Mouse (Mus musculus) hindbrain, embryonic 10.5 days (tissue): ENCODE results near the gene Usp19. TPM values are rescaled to one million over a fixed set of nuclear protein-coding genes. Genes with fewer than 3 reads are reported as not detected.

Experiments used
- DNase-seq: peaks from one replicate; pipeline ENCODE4 v3.0.0-alpha.2; 2017; ENCODE audit warnings: low spot score
- H3K27ac ChIP-seq: fragments of 300-500 bp; sonication (generic); 2 replicates; pipeline ENCODE4 v1.5.1; 2016; ENCODE audit warnings: mild to moderate bottlenecking, moderate library complexity
- H3K27me3 ChIP-seq: fragments of 300-500 bp; sonication (generic); 2 replicates; pipeline ENCODE4 v1.6.1; 2016; ENCODE audit warnings: mild to moderate bottlenecking; ENCODE audit not compliant: poor library complexity, insufficient read depth, severe bottlenecking
- H3K36me3 ChIP-seq: fragments of 300-500 bp; sonication (generic); 2 replicates; pipeline ENCODE4 v1.6.1; 2016; ENCODE audit warnings: mild to moderate bottlenecking, moderate library complexity
- H3K4me1 ChIP-seq: fragments of 300-500 bp; sonication (generic); replicated peaks from 2 replicates; pipeline ENCODE4 v1.6.1; 2016; ENCODE audit warnings: mild to moderate bottlenecking
- H3K4me3 ChIP-seq: fragments of 300-500 bp; sonication (generic); 2 replicates; pipeline ENCODE4 v1.5.1; 2016; ENCODE audit warnings: mild to moderate bottlenecking, moderate library complexity
- H3K9me3 ChIP-seq: fragments of 300-500 bp; sonication (generic); 2 replicates; pipeline ENCODE4 v1.6.1; 2016; ENCODE audit warnings: mild to moderate bottlenecking, moderate library complexity
- WGBS: fragments of 180-500 bp; shearing (Covaris S2); methylation state at CpG from one replicate; pipeline ENCODE4 v1.1.7; 2016; 5-methylcytosine and 5-hydroxymethylcytosine counted together
- polyA plus RNA-seq: library from polyadenylated mRNA; unstranded; fragments of >200 nt; fragmentation: Nextera tagmentation; extraction: Ambion mirVana; gene quantifications from 2 replicates; pipeline ENCODE4 v1.2.1, GENCODE M21; 2016

Gene Usp19
- 86.5 and 87.8 TPM in 2 replicates for polyA plus RNA-seq

- peaks cover 31% of the 10 kb centered on the region for H3K4me1 ChIP-seq
- under 1% methylated on average over 69 of the region's 69 CpGs for WGBS
- peak within 1 kb of the TSS; percentile 93 for H3K27ac ChIP-seq
- H3K9me3 ChIP-seq: no peaks in the 10 kb centered on the region
- peak within 1 kb of the TSS; percentile 87 for H3K4me3 ChIP-seq
- peaks cover 85% of the 10 kb centered on the region for H3K36me3 ChIP-seq
- DNase-seq: peak; percentile 96
- no peaks in the 10 kb centered on the region for H3K27me3 ChIP-seq
Observed at GRCm38 (mm10) chr9:108490559-108491285, at the start of gene Usp19. Gene Usp19 (plus strand): TSS chr9:108490602.

DNA sequence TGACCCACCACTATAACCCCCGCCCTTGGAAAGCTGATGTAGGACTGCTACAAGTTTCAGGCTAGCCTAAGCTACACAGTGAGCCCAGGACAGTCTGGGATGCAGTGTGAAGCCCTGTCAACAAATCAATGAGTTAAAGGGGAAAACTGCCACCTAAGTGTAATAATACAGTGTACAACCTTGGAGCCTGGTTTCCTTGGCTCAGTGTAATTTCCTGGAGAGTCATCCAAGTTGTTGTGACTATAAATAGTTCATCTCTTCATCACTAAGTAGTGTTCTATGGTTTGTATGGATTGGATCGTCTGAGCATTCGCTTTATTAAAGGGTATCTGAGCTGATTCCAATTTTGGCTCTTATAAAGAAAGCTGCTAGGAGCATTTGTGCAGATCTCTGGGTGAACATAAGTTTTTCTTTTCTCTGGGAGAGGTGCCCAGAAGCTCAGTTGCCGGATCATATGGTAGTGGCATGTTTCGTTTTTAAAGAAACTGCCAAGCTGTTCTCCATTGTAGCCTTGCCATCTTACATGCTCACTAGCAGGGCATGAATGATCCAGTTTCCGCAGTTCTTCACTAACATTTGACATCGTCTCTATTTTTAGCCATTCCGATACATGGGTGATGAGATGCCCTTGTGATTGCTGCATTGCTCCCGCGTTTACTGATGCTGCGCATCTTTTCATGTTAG, 49.0 kb upstream of the Usp19 start:
- H3K9me3 ChIP-seq: no peaks in the 10 kb centered on the region
- no peak overlapping the region for H3K4me3 ChIP-seq
- WGBS: 92% methylated on average over 11 of the region's 11 CpGs
- no peak for DNase-seq
- peaks cover 5% of the 10 kb centered on the region; the same call in 1 of the 2 replicates for H3K4me1 ChIP-seq
- no peaks in the 10 kb centered on the region for H3K36me3 ChIP-seq
- no peak overlapping the region for H3K27ac ChIP-seq
- no peaks in the 10 kb centered on the region for H3K27me3 ChIP-seq

GRCm38 (mm10) chr9:108445125-108445524, 45.3 kb upstream of the Usp19 start:
- 68% methylated on average over 9 of the region's 9 CpGs for WGBS
- Histone ChIP-seq H3K27me3 (no peaks in the 10 kb centered on the region), H3K4me3 (no peak overlapping the region), H3K9me3 (no peaks in the 10 kb centered on the region), H3K4me1 (peaks cover 21% of the 10 kb centered on the region), H3K36me3 (peaks cover 19% of the 10 kb centered on the region), H3K27ac (no peak overlapping the region)
- no peak for DNase-seq

GRCm38 (mm10) chr9:108449860-108450259, 40.5 kb upstream of the Usp19 start:
- H3K36me3 ChIP-seq: peaks cover 19% of the 10 kb centered on the region
- peaks cover 12% of the 10 kb centered on the region for H3K27me3 ChIP-seq
- H3K4me3 ChIP-seq: peak overlapping the region; percentile 65
- DNase-seq: peak; percentile 88
- H3K27ac ChIP-seq: peak overlapping the region; percentile 87
- H3K9me3 ChIP-seq: no peaks in the 10 kb centered on the region
- peaks cover 53% of the 10 kb centered on the region for H3K4me1 ChIP-seq
- WGBS: 37% methylated on average over 4 of the region's 4 CpGs

DNA sequence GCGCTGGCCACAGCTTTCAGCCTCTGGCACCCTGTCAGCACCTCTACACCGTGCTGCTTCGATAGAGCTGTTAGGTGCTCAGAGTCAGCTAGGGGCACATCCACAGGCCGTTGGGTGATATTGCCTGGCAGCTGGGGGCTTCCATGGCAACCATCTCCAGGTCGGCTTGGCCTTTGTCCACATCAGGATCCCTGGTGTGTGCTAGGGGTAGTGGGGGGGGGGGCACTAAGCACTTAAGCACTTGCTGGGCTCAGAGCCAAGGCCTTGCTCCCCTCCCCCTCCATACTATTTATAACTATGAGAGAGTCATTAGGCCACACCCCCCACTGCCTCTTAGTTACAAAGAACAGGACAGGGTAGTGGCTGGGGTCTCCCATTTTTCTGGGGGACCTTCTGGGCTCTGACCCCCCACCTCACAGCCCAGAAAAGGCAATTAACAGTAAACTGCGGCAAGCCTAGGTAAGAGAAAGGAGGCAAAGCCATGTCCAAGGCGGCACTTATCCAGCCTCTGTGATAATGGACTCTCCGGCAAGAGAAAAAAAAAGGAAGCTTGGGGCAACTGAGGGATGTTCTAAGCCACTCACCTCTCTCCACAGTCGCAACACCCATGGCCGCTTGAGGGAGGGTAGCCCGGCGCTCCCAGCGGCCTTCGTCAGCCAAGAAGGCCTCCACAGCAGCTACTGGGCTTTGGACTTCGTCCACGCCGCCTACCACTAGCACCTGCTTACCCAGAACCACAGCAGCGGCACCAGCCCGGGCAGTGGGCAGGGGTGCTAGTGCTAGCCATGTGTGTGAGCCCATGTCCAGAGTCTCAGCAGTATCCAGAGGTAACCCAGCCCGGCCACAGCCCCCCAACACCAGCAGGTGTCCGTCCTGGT, 39.9 kb upstream of the Usp19 start:
- Histone ChIP-seq H3K4me3 (peak overlapping the region; percentile 65), H3K27me3 (peaks cover 12% of the 10 kb centered on the region), H3K36me3 (peaks cover 19% of the 10 kb centered on the region), H3K9me3 (no peaks in the 10 kb centered on the region), H3K27ac (peak overlapping the region; percentile 87), H3K4me1 (peaks cover 53% of the 10 kb centered on the region)
- WGBS: 66% methylated on average over 21 of the region's 21 CpGs
- DNase-seq: peak; percentile 45

- Histone ChIP-seq H3K4me1 (peaks cover 53% of the 10 kb centered on the region), H3K36me3 (peaks cover 19% of the 10 kb centered on the region), H3K9me3 (no peaks in the 10 kb centered on the region), H3K27me3 (peaks cover 12% of the 10 kb centered on the region), H3K4me3 (peak overlapping the region; percentile 65), H3K27ac (peak overlapping the region; percentile 87)
- DNase-seq: no peak
- WGBS: 89% methylated on average over 6 of the region's 6 CpGs
Observed at GRCm38 (mm10) chr9:108451170-108451493, 39.3 kb upstream of the Usp19 start.

- Histone ChIP-seq H3K27ac (peak overlapping the region; percentile 87), H3K4me1 (peaks cover 53% of the 10 kb centered on the region), H3K27me3 (peaks cover 12% of the 10 kb centered on the region), H3K9me3 (no peaks in the 10 kb centered on the region), H3K4me3 (peak overlapping the region; percentile 65), H3K36me3 (peaks cover 19% of the 10 kb centered on the region)
- DNase-seq: no peak
- 49% methylated on average over 6 of the region's 6 CpGs for WGBS
Observed at GRCm38 (mm10) chr9:108451519-108452160, 38.8 kb upstream of the Usp19 start.

DNA sequence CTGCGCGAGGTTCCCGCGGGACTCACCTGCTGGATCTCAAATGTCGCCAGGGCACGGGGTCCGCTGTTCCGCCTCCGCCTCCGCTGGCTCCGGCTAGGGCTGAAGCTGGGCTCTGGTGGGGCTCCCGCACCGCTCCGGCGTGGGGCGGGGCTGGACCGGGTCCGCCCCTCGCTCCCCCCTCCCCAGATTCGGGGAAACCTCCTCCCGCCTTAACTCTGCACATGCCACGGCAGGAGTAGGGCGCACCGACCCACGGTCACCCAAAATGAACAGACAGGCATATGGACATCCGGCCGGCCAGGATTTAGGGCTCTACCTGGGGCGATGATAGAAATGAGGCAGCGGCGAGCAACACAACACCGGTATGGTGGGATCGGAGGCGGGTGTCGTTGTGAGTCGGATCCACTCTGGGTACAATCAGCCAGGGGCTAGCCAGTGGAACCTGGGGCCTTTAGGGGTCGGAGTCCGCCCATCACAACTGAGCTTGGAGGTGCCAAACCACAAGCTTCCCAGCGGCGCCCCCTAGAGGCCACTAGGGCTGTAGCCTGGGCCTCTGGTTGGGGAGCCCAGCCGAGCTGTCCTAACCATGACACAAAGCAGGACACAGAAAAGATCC, 38.0 kb upstream of the Usp19 start:
- Histone ChIP-seq H3K9me3 (no peaks in the 10 kb centered on the region), H3K36me3 (peaks cover 18% of the 10 kb centered on the region), H3K4me1 (peaks cover 53% of the 10 kb centered on the region), H3K27ac (peak overlapping the region; percentile 87), H3K4me3 (peak overlapping the region; percentile 65), H3K27me3 (peaks cover 12% of the 10 kb centered on the region)
- DNase-seq: peak; percentile 90
- WGBS: under 1% methylated on average over 40 of the region's 40 CpGs

- peaks cover 13% of the 10 kb centered on the region for H3K36me3 ChIP-seq
- 55% methylated on average over 6 of the region's 6 CpGs for WGBS
- peak overlapping the region; percentile 65 for H3K4me3 ChIP-seq
- peak overlapping the region; percentile 87 for H3K27ac ChIP-seq
- no peak for DNase-seq
- no peaks in the 10 kb centered on the region for H3K9me3 ChIP-seq
- peaks cover 53% of the 10 kb centered on the region for H3K4me1 ChIP-seq
- H3K27me3 ChIP-seq: peaks cover 12% of the 10 kb centered on the region
Observed at GRCm38 (mm10) chr9:108452911-108453310, 37.5 kb upstream of the Usp19 start.

DNA sequence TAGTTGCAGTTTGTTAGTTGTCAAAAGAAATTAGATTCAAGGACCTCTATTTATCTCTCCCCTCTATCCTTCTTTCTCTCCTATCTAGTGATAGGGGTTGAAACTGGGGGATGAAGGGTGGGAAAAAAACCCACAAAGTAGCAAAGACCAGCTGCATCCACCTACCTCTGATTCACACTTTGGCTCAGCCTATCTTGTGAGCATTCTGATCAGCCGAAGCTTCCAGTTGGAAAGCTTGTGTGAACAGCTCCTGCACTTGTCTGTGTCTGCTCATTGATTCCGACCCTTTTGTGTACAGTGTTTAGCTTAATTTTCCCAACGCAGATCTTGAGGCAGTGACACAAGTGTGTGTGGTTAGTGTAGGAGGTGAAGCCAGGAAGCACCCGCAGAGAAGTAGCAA, 36.9 kb upstream of the Usp19 start:
- H3K27me3 ChIP-seq: peaks cover 12% of the 10 kb centered on the region
- peaks cover 48% of the 10 kb centered on the region for H3K4me1 ChIP-seq
- 89% methylated on average over 4 of the region's 4 CpGs for WGBS
- no peak overlapping the region for H3K27ac ChIP-seq
- no peak for DNase-seq
- H3K9me3 ChIP-seq: no peaks in the 10 kb centered on the region
- peaks cover 7% of the 10 kb centered on the region for H3K36me3 ChIP-seq
- H3K4me3 ChIP-seq: no peak overlapping the region

DNA sequence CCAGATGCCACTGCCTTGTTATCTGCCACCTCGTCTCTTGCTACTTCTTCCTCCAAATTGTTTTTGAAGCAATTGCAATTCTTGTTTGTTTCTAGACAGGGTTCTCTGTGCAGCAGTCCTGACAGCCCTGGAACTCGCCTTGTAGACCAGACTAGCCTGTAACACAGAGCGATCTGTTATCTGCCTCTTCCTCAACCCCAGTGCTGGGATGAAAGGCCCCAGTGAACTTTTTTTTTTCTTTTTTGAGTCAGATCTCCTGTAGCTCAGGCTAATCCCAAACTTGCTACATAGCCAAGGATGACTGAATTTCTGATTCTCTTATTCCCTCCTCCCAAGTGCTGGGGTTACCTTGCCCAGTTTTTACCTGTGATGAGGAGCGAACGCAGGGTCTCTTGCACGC, 36.0 kb upstream of the Usp19 start:
- H3K9me3 ChIP-seq: no peaks in the 10 kb centered on the region
- peaks cover 39% of the 10 kb centered on the region for H3K4me1 ChIP-seq
- peaks cover 19% of the 10 kb centered on the region for H3K27me3 ChIP-seq
- WGBS: 83% methylated on average over 6 of the region's 6 CpGs
- no peak overlapping the region for H3K27ac ChIP-seq
- no peak overlapping the region for H3K4me3 ChIP-seq
- H3K36me3 ChIP-seq: no peaks in the 10 kb centered on the region
- no peak for DNase-seq
